Mouse (Mus musculus): Measurements from ENCODE around the gene Med23. TPM values are rescaled to one million over a fixed set of nuclear protein-coding genes. Genes with fewer than 3 reads are reported as not detected.
A peak's percentile ranks its signal among the peaks of the same experiment; 100 is the strongest.

The Med23 gene
- polyA plus RNA-seq, 1 experiment from 2014 or later = 17.7 TPM

- no peaks in the 10 kb centered on the region for H3K27me3 ChIP-seq (ENCODE audit: control insufficient read depth, insufficient read depth, low read length)
- H3K9me3 ChIP-seq (replicated peaks; ENCODE audit: control insufficient read depth, low read length) = no peaks in the 10 kb centered on the region
- 86% methylated on average over 8 of the region's 8 CpGs for WGBS (ENCODE audit: insufficient replicate concordance)
- no peaks in the 10 kb centered on the region for H3K4me1 ChIP-seq (ENCODE audit: control insufficient read depth, insufficient read depth, low read length)
- ATAC-seq (replicated peaks; ENCODE audit: insufficient number of reproducible peaks, low FRiP score, low TSS enrichment) = no peak
- no peak overlapping the region for H3K4me2 ChIP-seq
- no peak overlapping the region for H3K27ac ChIP-seq (ENCODE audit: low read depth, low read length)
- no peak overlapping the region for H3K4me3 ChIP-seq (ENCODE audit: low read depth, low read length)
- peaks cover 34% of the 10 kb centered on the region for H3K36me3 ChIP-seq (ENCODE audit: control insufficient read depth, insufficient read depth, low read length)
- no peak overlapping the region for H3K9ac ChIP-seq (ENCODE audit: low read depth, low read length)
These were observed 41.4 kb downstream of the Med23 start for GRCm38 (mm10) chr10:24911199-24911598.

- Histone ChIP-seq H3K4me2 (no peak overlapping the region), H3K4me3 (ENCODE audit: low read depth, low read length) (no peak overlapping the region), H3K36me3 (ENCODE audit: control insufficient read depth, insufficient read depth, low read length) (peaks cover 34% of the 10 kb centered on the region), H3K9ac (ENCODE audit: low read depth, low read length) (no peak overlapping the region), H3K27me3 (ENCODE audit: control insufficient read depth, insufficient read depth, low read length) (no peaks in the 10 kb centered on the region), H3K4me1 (ENCODE audit: control insufficient read depth, insufficient read depth, low read length) (no peaks in the 10 kb centered on the region), H3K9me3 (replicated peaks; ENCODE audit: control insufficient read depth, low read length) (no peaks in the 10 kb centered on the region), H3K27ac (ENCODE audit: low read depth, low read length) (no peak overlapping the region)
- WGBS (ENCODE audit: insufficient replicate concordance) = 92% methylated on average over 14 of the region's 14 CpGs
- no peak for ATAC-seq (replicated peaks; ENCODE audit: insufficient number of reproducible peaks, low FRiP score, low TSS enrichment)
These were observed 42.8 kb downstream of the Med23 start for GRCm38 (mm10) chr10:24912576-24912975.

- WGBS (ENCODE audit: insufficient replicate concordance) = 84% methylated on average over 6 of the region's 6 CpGs
These were observed 45.7 kb downstream of the Med23 start for GRCm38 (mm10) chr10:24915486-24915885.

GRCm38 (mm10) chr10:24922977-24923376 is 53.2 kb downstream of the Med23 start:
- H3K36me3 ChIP-seq (ENCODE audit: control insufficient read depth, insufficient read depth, low read length) = no peaks in the 10 kb centered on the region
- no peak for ATAC-seq (replicated peaks; ENCODE audit: insufficient number of reproducible peaks, low FRiP score, low TSS enrichment)

More at GRCm38 (mm10) chr10:24915486-24915885, 45.7 kb downstream of the Med23 start:
- Histone ChIP-seq H3K9me3 (replicated peaks; ENCODE audit: control insufficient read depth, low read length) (no peaks in the 10 kb centered on the region), H3K4me3 (ENCODE audit: low read depth, low read length) (no peak overlapping the region), H3K4me1 (ENCODE audit: control insufficient read depth, insufficient read depth, low read length) (no peaks in the 10 kb centered on the region), H3K27ac (ENCODE audit: low read depth, low read length) (no peak overlapping the region), H3K27me3 (ENCODE audit: control insufficient read depth, insufficient read depth, low read length) (no peaks in the 10 kb centered on the region), H3K9ac (ENCODE audit: low read depth, low read length) (no peak overlapping the region), H3K36me3 (ENCODE audit: control insufficient read depth, insufficient read depth, low read length) (peaks cover 16% of the 10 kb centered on the region), H3K4me2 (no peak overlapping the region)
- ATAC-seq (replicated peaks; ENCODE audit: insufficient number of reproducible peaks, low FRiP score, low TSS enrichment) = no peak

GRCm38 (mm10) chr10:24924296-24924695 is 54.5 kb downstream of the Med23 start:
- no peak overlapping the region for H3K9ac ChIP-seq (ENCODE audit: low read depth, low read length)
- H3K27me3 ChIP-seq (ENCODE audit: control insufficient read depth, insufficient read depth, low read length) = no peaks in the 10 kb centered on the region
- H3K9me3 ChIP-seq (replicated peaks; ENCODE audit: control insufficient read depth, low read length) = no peaks in the 10 kb centered on the region
- 56% methylated on average over 3 of the region's 3 CpGs for WGBS (ENCODE audit: insufficient replicate concordance)
- no peak overlapping the region for H3K4me3 ChIP-seq (ENCODE audit: low read depth, low read length)
- H3K27ac ChIP-seq (ENCODE audit: low read depth, low read length) = no peak overlapping the region
- no peaks in the 10 kb centered on the region for H3K36me3 ChIP-seq (ENCODE audit: control insufficient read depth, insufficient read depth, low read length)
- no peak overlapping the region for H3K4me2 ChIP-seq
- peaks cover 5% of the 10 kb centered on the region; the same call in 1 of the 2 replicates for H3K4me1 ChIP-seq (ENCODE audit: control insufficient read depth, insufficient read depth, low read length)
- ATAC-seq (replicated peaks; ENCODE audit: insufficient number of reproducible peaks, low FRiP score, low TSS enrichment) = no peak

More at GRCm38 (mm10) chr10:24922977-24923376, 53.2 kb downstream of the Med23 start:
- peaks cover 5% of the 10 kb centered on the region; the same call in 1 of the 2 replicates for H3K4me1 ChIP-seq (ENCODE audit: control insufficient read depth, insufficient read depth, low read length)
- no peak overlapping the region for H3K4me3 ChIP-seq (ENCODE audit: low read depth, low read length)
- H3K4me2 ChIP-seq = no peak overlapping the region
- H3K27ac ChIP-seq (ENCODE audit: low read depth, low read length) = no peak overlapping the region
- H3K9me3 ChIP-seq (replicated peaks; ENCODE audit: control insufficient read depth, low read length) = no peaks in the 10 kb centered on the region
- H3K27me3 ChIP-seq (ENCODE audit: control insufficient read depth, insufficient read depth, low read length) = no peaks in the 10 kb centered on the region
- WGBS (ENCODE audit: insufficient replicate concordance) = 71% methylated on average over 4 of the region's 4 CpGs
- no peak overlapping the region for H3K9ac ChIP-seq (ENCODE audit: low read depth, low read length)

GRCm38 (mm10) chr10:24926380-24926779 is 56.6 kb downstream of the Med23 start:
- Histone ChIP-seq H3K9ac (ENCODE audit: low read depth, low read length) (no peak overlapping the region), H3K9me3 (replicated peaks; ENCODE audit: control insufficient read depth, low read length) (no peaks in the 10 kb centered on the region), H3K27me3 (ENCODE audit: control insufficient read depth, insufficient read depth, low read length) (no peaks in the 10 kb centered on the region), H3K4me3 (ENCODE audit: low read depth, low read length) (no peak overlapping the region), H3K4me1 (ENCODE audit: control insufficient read depth, insufficient read depth, low read length) (peaks cover 5% of the 10 kb centered on the region; the same call in 1 of the 2 replicates), H3K4me2 (no peak overlapping the region), H3K36me3 (ENCODE audit: control insufficient read depth, insufficient read depth, low read length) (no peaks in the 10 kb centered on the region), H3K27ac (ENCODE audit: low read depth, low read length) (no peak overlapping the region)
- ATAC-seq (replicated peaks; ENCODE audit: insufficient number of reproducible peaks, low FRiP score, low TSS enrichment) = no peak
- WGBS (ENCODE audit: insufficient replicate concordance) = 37% methylated on average over 10 of the region's 10 CpGs

- Histone ChIP-seq H3K36me3 (ENCODE audit: control insufficient read depth, insufficient read depth, low read length) (no peaks in the 10 kb centered on the region), H3K4me2 (peak within 1 kb of the TSS; percentile 58), H3K27ac (ENCODE audit: low read depth, low read length) (no peak within 1 kb of the TSS), H3K27me3 (ENCODE audit: control insufficient read depth, insufficient read depth, low read length) (no peaks in the 10 kb centered on the region), H3K4me3 (ENCODE audit: low read depth, low read length) (no peak within 1 kb of the TSS; the same call in 1 of the 2 replicates), H3K9ac (ENCODE audit: low read depth, low read length) (no peak within 1 kb of the TSS), H3K9me3 (replicated peaks; ENCODE audit: control insufficient read depth, low read length) (no peaks in the 10 kb centered on the region), H3K4me1 (ENCODE audit: control insufficient read depth, insufficient read depth, low read length) (peaks cover 5% of the 10 kb centered on the region; the same call in 1 of the 2 replicates)
- 50% methylated on average over 14 of the region's 14 CpGs for WGBS (ENCODE audit: insufficient replicate concordance)
- no peak for ATAC-seq (replicated peaks; ENCODE audit: insufficient number of reproducible peaks, low FRiP score, low TSS enrichment)
These were observed 57.4 kb downstream of the Med23 start, which contains the start of gene Arg1 for GRCm38 (mm10) chr10:24926962-24927720. Gene Arg1 (minus strand): TSS chr10:24927484.

GRCm38 (mm10) chr10:24928072-24928471 is 58.3 kb downstream of the Med23 start:
- Histone ChIP-seq H3K27me3 (ENCODE audit: control insufficient read depth, insufficient read depth, low read length) (no peaks in the 10 kb centered on the region), H3K4me1 (ENCODE audit: control insufficient read depth, insufficient read depth, low read length) (peaks cover 5% of the 10 kb centered on the region; the same call in 1 of the 2 replicates), H3K4me3 (ENCODE audit: low read depth, low read length) (no peak overlapping the region; the same call in 1 of the 2 replicates), H3K9ac (ENCODE audit: low read depth, low read length) (no peak overlapping the region), H3K27ac (ENCODE audit: low read depth, low read length) (no peak overlapping the region), H3K4me2 (peak overlapping the region; percentile 58), H3K9me3 (replicated peaks; ENCODE audit: control insufficient read depth, low read length) (no peaks in the 10 kb centered on the region), H3K36me3 (ENCODE audit: control insufficient read depth, insufficient read depth, low read length) (no peaks in the 10 kb centered on the region)
- 14% methylated on average over 12 of the region's 12 CpGs for WGBS (ENCODE audit: insufficient replicate concordance)
- ATAC-seq (replicated peaks; ENCODE audit: insufficient number of reproducible peaks, low FRiP score, low TSS enrichment) = no peak
